Mouse (Mus musculus) adrenal gland, postnatal 14 days (tissue): ENCODE data around the gene Wasl. TPM values are rescaled to one million over a fixed set of nuclear protein-coding genes. Genes with fewer than 3 reads are reported as not detected.

Experiments used
- DNase-seq: peaks from one replicate; pipeline ENCODE4 v3.0.0; 2021; ENCODE audit warnings: mixed read lengths
- total RNA-seq: library from RNA; stranded (reverse); gene quantifications from 2 replicates; pipeline ENCODE4 v1.2.3, GENCODE M21; 2021

Gene Wasl
- total RNA-seq, 1 experiment from 2014 or later = 53.9 TPM

- DNase-seq = no peak
Observed at GRCm38 (mm10) chr6:24604289-24604688, 60.5 kb downstream of the Wasl start.

DNA sequence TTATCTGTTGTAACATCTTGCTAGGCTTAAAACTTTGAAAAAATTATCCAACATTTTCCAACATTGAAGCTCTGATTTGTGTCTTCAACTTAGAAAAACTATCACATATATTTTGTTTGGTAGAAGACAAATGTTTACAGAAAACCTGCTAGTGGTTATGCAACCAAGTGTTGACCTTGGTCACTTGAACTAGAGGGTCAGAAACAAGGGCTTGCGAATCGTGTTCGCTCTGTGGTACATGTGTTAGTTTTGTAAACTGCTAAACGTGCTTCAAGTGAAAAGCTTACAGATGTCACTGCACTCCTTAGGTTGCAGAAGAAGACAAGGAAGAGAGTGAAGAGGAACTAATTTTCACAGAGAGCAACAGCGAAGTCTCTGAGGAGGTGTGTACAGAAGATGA lies 61.8 kb downstream of the Wasl start:
- DNase-seq = no peak

- no peak for DNase-seq
Observed at GRCm38 (mm10) chr6:24602351-24602750, 62.5 kb downstream of the Wasl start.

GRCm38 (mm10) chr6:24601668-24602067 lies 63.1 kb downstream of the Wasl start:
- peak; percentile 18 for DNase-seq

DNA sequence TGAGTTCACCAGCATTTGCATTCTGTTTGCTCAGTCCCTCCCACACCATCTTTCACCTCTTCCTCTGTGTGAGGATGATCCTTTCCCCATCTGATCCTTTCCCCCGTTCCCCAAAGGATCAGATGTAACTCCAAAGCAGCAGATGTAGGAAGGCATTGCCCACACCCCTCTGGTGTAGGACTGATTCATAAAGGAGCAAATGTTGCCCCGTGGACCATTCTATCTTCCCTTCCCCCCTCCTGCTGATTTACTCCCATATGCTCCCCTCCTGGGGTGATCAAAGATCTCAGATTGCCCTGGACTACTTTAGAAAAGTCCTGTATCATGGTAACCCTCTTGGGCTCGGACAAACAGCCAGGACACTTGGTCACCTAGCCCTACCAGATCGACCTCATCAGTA lies 64.1 kb downstream of the Wasl start:
- DNase-seq = no peak

DNA sequence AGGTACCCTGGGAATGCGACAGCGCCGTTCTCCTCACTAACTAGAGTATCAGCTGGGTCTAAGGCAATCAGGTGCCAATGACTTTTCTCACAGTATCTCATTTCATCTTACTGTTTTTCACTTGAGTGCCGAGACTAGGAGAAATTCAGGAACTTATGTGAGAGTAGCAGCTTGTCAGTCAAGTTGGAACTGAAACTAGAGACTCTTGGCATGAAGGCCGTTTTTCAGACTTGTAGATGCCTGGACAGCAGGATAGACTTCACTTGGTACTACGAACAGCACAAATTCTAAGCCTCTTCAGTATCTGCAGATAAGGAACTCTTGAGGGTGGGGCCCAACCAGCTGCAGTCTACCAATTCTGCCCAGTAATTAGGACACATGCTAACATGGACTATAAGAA lies 64.7 kb downstream of the Wasl start:
- DNase-seq = no peak

- DNase-seq = no peak
Observed at GRCm38 (mm10) chr6:24599639-24600038, 65.2 kb downstream of the Wasl start.

DNA sequence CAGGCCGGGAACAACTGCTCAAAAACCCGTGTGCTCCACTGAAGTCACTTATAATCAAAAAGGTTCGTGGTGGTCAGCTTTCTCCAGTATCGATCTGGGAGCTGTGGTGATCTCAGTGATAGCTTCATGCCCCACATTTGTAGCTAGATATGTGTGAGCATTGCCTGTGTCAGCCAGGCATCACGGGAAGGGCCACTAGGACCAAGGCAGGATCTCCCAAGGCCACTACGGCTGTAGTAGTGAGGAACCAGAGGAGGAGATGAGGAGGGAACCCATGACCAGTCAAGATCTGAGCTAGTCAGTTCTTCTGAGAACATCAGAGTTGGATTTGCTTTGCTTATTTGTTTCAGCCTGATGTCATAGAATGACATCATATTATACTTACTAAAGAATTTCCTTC lies 65.6 kb downstream of the Wasl start:
- no peak for DNase-seq

DNA sequence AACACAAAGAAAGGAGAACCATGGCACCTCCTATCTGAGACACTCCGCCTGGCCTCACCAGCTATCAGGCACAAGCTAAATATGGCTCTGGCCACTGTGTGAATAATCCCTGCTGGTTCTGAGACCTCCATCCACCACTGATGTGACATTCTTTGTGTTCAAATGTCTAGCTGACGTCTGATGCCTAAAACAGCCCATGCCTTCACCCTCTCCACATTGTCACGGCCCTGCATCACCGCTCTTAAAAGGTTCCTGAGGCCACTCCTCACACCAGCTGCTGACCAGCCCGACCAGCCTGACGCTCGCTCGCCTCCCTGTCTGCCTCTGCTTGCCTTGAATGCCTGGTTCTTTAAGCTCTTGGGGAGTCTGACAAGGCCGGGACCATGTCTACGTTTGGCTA lies 67.3 kb downstream of the Wasl start, which contains the start of gene Lmod2:
Gene Lmod2 (plus strand): TSS at position 263 of the 400 bp plus-strand sequence.
- no peak for DNase-seq

- no peak for DNase-seq
Observed at GRCm38 (mm10) chr6:24591525-24592218, 73.1 kb downstream of the Wasl start.

DNA sequence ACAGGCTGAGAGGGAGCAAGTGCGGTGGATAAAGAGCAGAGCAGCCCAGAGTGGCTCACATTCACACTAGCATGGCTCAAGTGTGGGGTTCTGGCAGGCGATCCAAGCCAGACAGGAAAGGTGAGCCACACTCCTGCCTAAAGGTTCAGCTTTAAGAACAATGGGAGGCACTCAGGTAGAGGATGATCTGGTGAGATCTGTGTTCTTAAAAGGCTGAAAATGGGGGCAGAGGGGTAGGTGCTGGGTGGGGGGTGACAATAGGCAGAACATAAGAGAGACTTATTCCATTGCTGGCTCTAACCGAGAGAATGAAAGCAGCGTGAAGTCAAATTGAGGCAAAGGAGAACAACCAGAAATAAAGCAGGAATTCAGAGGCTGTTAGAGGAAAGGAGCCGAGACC lies 74.5 kb downstream of the Wasl start:
- DNase-seq = no peak

DNA sequence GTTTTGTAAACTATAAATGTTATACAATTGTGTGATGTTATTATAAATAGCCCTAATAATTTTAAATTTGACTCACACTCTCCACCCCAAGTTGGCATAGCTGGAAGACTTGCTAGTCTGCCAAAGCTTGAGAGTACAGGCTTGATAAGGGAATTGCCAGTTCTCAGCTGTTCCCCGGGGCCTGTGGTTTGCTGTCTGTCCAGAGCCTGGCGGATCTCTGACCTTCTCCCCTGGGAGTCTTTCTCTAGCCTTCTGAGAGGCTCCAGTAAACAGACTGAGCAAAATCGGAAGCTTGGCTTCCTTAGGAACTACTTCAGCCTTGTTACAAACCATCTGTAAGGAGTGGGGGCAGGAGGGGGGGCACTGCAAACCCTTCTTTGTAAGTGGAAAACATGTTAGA lies 77.9 kb downstream of the Wasl start:
- peak; percentile 51 for DNase-seq

DNA sequence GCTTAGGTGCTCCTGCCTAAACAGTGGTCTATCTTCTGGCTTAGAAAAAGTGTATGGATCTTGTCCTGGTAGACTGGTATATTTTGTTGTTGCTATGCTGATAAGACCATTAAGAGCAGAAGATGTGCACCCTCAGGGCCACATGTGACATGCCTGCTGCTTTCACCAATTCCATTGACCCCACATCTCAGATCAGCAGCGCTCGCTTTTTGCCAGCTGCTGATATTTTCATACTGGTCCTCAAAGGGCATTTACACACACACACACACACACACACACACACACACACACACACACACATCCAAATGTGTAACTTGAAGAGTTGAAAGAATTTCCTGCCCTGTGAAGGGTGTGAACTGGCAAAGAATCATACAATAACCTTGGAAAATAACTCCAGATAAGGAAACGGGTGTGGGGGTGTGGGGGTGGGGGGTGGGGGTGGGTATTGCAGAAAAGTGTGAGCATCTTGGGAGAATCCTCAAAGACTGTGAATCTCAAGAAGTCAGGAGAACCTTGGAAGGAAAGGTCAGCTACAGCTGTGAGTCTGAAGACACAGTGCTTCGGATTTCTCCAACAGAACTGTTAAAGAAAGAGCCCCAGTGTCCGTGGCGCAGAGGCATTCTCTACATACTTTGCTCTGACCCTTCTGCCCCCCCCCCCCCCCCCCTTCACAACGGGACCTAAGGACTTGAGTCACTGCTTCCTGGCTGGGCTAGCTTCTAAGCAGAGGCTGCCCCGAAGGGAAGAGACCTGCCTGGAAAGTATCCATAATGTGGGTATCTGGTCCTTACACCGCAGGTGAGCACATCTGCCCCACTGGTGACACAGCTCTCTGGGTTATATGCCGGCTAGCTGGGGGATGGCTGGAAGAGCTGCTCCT lies 79.1 kb downstream of the Wasl start:
- DNase-seq = peak; percentile 23

DNA sequence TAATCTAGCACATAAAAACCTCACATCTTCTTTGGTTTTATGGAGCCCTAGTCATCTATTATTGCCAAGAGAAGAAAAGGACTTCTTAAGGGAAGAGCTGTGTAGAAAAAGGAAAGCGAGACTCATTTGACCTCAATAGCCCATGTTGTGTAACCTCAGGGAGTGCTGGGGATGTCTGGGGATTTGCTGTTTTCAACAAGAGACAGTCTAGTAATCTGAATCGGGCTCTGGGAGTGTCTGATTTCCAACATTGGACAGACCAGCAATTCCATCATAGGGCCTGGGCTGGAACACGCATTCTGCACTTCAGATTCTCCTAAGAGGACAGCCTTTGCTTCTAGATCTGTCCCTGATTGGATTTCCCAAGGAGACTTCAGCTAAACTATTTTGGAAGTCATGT lies 81.4 kb downstream of the Wasl start:
- DNase-seq = no peak

GRCm38 (mm10) chr6:24573319-24573718 lies 91.5 kb downstream of the Wasl start:
- no peak for DNase-seq

DNA sequence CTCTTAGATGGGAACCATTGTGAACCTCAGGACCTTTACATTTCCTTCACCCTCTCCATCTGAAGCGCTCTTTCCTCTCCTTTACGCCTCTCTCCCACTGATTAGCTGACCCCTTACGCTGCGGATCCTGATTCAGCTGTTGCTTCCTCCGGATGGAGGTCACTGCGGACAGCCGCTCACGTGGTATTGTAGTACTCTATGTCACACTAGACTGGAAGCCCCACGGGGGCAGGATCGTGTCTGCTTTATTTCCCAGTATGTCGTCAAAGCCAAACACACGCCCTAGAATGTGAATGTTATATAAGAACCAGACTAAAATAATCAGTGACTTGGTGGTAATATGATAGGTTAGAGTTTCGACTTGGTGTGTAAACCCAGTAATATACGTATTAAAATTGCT lies 92.4 kb downstream of the Wasl start:
- no peak for DNase-seq

- peak; percentile 9 for DNase-seq
Observed at GRCm38 (mm10) chr6:24571126-24571525, 93.7 kb downstream of the Wasl start.

- no peak for DNase-seq
Observed at GRCm38 (mm10) chr6:24570278-24570677, 94.5 kb downstream of the Wasl start.

DNA sequence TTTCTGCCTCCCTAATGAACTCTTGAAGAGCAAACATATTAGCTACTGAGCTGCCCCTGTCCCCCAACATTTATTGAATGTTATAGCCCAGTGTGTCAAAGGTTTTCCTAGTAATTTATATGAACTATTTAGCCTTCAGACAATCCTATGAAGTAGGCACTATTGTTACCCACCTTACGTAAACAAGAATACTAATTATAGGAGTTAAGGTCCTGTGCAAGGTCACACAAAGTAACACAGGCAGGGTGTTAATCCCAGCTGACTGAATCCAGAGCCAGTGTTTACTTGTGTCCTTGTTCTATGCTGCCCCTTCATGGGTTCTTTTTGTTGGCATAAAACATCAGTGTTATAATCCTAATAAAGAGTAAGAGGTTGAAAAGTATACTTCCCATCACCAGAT lies 95.1 kb downstream of the Wasl start:
- DNase-seq = no peak

GRCm38 (mm10) chr6:24568963-24569362 lies 95.8 kb downstream of the Wasl start:
- DNase-seq = no peak

DNA sequence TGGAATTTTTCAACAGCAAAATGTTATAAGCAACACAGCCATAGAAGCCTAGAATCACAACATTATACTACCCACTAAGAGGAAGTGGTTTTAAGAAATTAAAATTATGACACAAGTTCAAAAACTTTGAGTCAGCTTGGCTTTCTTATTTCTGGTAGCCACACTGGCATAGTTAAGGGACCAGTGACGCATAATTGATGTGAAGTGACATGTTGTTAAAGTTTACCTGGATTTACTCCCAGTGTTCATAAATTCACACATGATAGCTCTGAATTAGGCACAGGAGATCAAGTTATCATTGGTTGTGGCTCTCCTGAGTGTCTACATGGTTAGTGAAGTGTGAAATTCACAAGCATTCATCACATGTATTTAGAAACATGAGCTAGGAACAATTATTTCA lies 99.9 kb downstream of the Wasl start:
- DNase-seq = no peak

GRCm38 (mm10) chr6:24564081-24564480 lies 100.7 kb downstream of the Wasl start:
- DNase-seq = no peak
